Mouse (Mus musculus): ENCODE results near the gene Sclt1.
A peak's percentile ranks its signal among the peaks of the same experiment; 100 is the strongest.

Sclt1 gene

GRCm38 (mm10) chr3:41586330-41586729, 156.0 kb downstream of the Sclt1 start:
- Histone ChIP-seq H3K36me3 (ENCODE audit: control insufficient read depth, insufficient read depth, low read length, poor library complexity, severe bottlenecking) (no peaks in the 10 kb centered on the region; the same call in none of the 2 replicates), H3K27me3 (ENCODE audit: control insufficient read depth, insufficient read depth, low read length, poor library complexity, severe bottlenecking) (no peaks in the 10 kb centered on the region)
- no peak for DNase-seq (ENCODE audit: low read depth, low spot score)

DNA sequence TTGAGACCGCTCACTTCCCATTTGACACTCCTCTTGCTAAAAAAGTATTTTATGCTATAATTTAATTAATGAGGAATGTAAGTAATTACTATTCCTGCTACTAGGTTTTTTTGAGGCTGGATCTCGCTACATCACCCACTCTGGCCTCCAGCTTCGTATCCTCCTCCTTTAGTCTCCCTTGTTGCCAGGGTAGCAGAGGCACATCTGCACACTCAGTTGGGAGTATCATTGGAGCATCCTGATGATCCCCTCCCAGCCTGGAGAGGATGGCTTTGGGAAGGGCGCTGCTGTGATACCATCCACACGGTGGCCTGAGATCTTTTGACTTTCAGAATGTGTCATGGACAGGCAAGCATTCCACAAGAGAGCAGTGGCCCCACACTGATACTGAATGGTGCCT, 156.8 kb downstream of the Sclt1 start:
- Histone ChIP-seq H3K27me3 (ENCODE audit: control insufficient read depth, insufficient read depth, low read length, poor library complexity, severe bottlenecking) (no peaks in the 10 kb centered on the region), H3K36me3 (ENCODE audit: control insufficient read depth, insufficient read depth, low read length, poor library complexity, severe bottlenecking) (no peaks in the 10 kb centered on the region; the same call in none of the 2 replicates)
- DNase-seq (ENCODE audit: low read depth, low spot score): no peak

DNA sequence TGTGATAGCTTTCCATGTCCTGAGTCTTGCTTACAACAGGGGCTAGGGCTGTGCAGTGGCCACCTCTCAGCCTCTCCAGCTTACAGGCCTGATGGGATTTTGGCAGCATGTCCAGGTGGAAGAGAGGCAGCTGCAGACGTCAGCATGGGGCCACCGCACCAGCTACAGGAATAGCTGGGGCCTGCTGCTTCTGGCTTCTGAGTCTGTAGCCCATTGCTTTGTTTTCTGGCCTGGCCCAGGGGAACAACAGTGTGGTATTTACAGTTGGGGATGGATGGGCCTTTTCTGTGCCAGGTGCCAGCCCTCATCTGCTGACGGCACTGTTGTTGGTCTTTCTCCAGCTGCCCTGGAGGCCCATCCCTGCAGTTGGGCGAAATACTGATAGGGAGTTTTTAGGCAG, 158.7 kb downstream of the Sclt1 start:
- Histone ChIP-seq H3K27me3 (ENCODE audit: control insufficient read depth, insufficient read depth, low read length, poor library complexity, severe bottlenecking) (no peaks in the 10 kb centered on the region), H3K36me3 (ENCODE audit: control insufficient read depth, insufficient read depth, low read length, poor library complexity, severe bottlenecking) (no peaks in the 10 kb centered on the region)
- no peak for DNase-seq (ENCODE audit: low read depth, low spot score)

DNA sequence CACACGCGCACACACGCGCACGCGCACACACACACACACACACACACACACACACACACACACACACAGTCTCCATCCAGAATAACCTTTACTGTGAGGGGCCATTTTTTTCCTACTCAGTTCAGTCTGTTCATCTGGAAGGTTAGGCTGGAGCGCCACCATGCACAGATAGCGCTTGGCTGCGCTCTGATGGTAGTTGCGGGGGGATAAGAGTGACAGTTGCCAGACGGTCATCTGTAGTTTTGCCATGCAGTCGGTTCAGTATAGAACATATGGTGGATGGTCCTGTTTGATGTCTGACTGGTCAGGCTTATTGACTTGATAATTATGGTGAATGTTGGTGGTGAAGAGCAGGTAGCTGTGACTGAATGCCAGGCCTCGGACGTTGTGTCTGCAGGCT, 159.2 kb downstream of the Sclt1 start:
- H3K36me3 ChIP-seq (ENCODE audit: control insufficient read depth, insufficient read depth, low read length, poor library complexity, severe bottlenecking): no peaks in the 10 kb centered on the region
- DNase-seq (ENCODE audit: low read depth, low spot score): no peak

GRCm38 (mm10) chr3:41582256-41582655, 160.1 kb downstream of the Sclt1 start:
- no peak for DNase-seq (ENCODE audit: low read depth, low spot score)
- no peaks in the 10 kb centered on the region for H3K36me3 ChIP-seq (ENCODE audit: control insufficient read depth, insufficient read depth, low read length, poor library complexity, severe bottlenecking)
- H3K27me3 ChIP-seq (ENCODE audit: control insufficient read depth, insufficient read depth, low read length, poor library complexity, severe bottlenecking): no peaks in the 10 kb centered on the region

More for the DNA sequence above, 159.2 kb downstream of the Sclt1 start:
- H3K27me3 ChIP-seq (ENCODE audit: control insufficient read depth, insufficient read depth, low read length, poor library complexity, severe bottlenecking): no peaks in the 10 kb centered on the region

DNA sequence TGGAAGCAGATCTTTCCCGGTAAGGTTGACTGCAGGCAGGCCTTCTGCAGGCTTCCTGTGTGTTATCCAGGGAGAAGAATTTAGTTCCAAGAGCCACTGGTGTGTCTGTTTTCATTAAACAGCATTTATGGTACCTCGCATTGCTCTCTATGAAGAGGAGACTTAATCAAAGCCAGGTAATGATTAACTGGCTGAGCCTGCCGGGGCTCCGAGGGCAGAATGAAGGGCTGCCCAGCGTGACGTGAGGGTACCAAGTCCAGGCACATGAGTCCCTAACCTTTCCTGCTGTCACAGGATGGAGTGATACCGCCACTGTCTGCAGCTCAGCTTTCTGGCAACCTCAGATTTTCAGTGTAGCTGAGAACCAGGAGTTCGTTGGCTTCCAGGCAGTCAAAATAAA, 160.9 kb downstream of the Sclt1 start:
- no peaks in the 10 kb centered on the region for H3K27me3 ChIP-seq (ENCODE audit: control insufficient read depth, insufficient read depth, low read length, poor library complexity, severe bottlenecking)

GRCm38 (mm10) chr3:41580401-41581323, 161.7 kb downstream of the Sclt1 start:
- DNase-seq (ENCODE audit: low read depth, low spot score): no peak
- H3K36me3 ChIP-seq (ENCODE audit: control insufficient read depth, insufficient read depth, low read length, poor library complexity, severe bottlenecking): no peaks in the 10 kb centered on the region
- no peaks in the 10 kb centered on the region for H3K27me3 ChIP-seq (ENCODE audit: control insufficient read depth, insufficient read depth, low read length, poor library complexity, severe bottlenecking)

More for the DNA sequence above, 160.9 kb downstream of the Sclt1 start:
- DNase-seq (ENCODE audit: low read depth, low spot score): no peak
- H3K36me3 ChIP-seq (ENCODE audit: control insufficient read depth, insufficient read depth, low read length, poor library complexity, severe bottlenecking): no peaks in the 10 kb centered on the region

GRCm38 (mm10) chr3:41579873-41580272, 162.4 kb downstream of the Sclt1 start:
- DNase-seq (ENCODE audit: low read depth, low spot score): peak; percentile 53

GRCm38 (mm10) chr3:41577240-41577639, 165.1 kb downstream of the Sclt1 start:
- no peak for DNase-seq (ENCODE audit: low read depth, low spot score)
- Histone ChIP-seq H3K36me3 (ENCODE audit: control insufficient read depth, insufficient read depth, low read length, poor library complexity, severe bottlenecking) (no peaks in the 10 kb centered on the region), H3K27me3 (ENCODE audit: control insufficient read depth, insufficient read depth, low read length, poor library complexity, severe bottlenecking) (no peaks in the 10 kb centered on the region)

More at GRCm38 (mm10) chr3:41579873-41580272, 162.4 kb downstream of the Sclt1 start:
- no peaks in the 10 kb centered on the region for H3K36me3 ChIP-seq (ENCODE audit: control insufficient read depth, insufficient read depth, low read length, poor library complexity, severe bottlenecking)
- H3K27me3 ChIP-seq (ENCODE audit: control insufficient read depth, insufficient read depth, low read length, poor library complexity, severe bottlenecking): no peaks in the 10 kb centered on the region
